Mouse (Mus musculus) ES-E14 (cell line): Measurements from ENCODE around the gene Ppp4r2. TPM values are rescaled to one million over a fixed set of nuclear protein-coding genes. Genes with fewer than 3 reads are reported as not detected.
A peak's percentile ranks its signal among the peaks of the same experiment; 100 is the strongest.

Source experiments
- DNase-seq: peaks from one replicate; pipeline ENCODE4 v3.0.0-alpha.2; 2013; ENCODE audit warnings: low read depth, low spot score
- H3K27ac ChIP-seq: 2 replicates; pipeline ENCODE4 v1.5.1; 2012; ENCODE audit warnings: low read depth, mild to moderate bottlenecking, low read length, moderate library complexity, mixed read lengths; ENCODE audit not compliant: poor library complexity, insufficient read depth, severe bottlenecking
- H3K36me3 ChIP-seq: 2 replicates; pipeline ENCODE4 v1.6.1; 2012; ENCODE audit warnings: mild to moderate bottlenecking, low read length, moderate library complexity, mixed read lengths; ENCODE audit not compliant: control insufficient read depth, poor library complexity, insufficient read depth, severe bottlenecking
- H3K4me1 ChIP-seq, 2 experiments: fragments of 150-350 bp in 1 of 2; sonication (generic) in 1 of 2; 2 replicates each; pipeline ENCODE4 v1.6.1; 2012; ENCODE audit warnings: low read length in 2 of 2, mild to moderate bottlenecking in 1 of 2, mixed read lengths in 1 of 2; ENCODE audit not compliant: control insufficient read depth in 2 of 2, insufficient read depth in 2 of 2, poor library complexity in 1 of 2
- H3K4me3 ChIP-seq, 2 experiments: fragments of 150-350 bp in 1 of 2; sonication (generic) in 1 of 2; 2 replicates each; pipeline ENCODE4 v1.5.1; 2012; ENCODE audit warnings: low read length in 2 of 2, low read depth in 1 of 2, mild to moderate bottlenecking in 1 of 2, mixed read lengths in 1 of 2; ENCODE audit not compliant: insufficient read depth in 1 of 2, poor library complexity in 1 of 2, severe bottlenecking in 1 of 2
- H3K9ac ChIP-seq: 2 replicates; pipeline ENCODE4 v1.6.1; 2012; ENCODE audit warnings: low read depth, mild to moderate bottlenecking, low read length, mixed read lengths; ENCODE audit not compliant: poor library complexity, insufficient read depth, severe bottlenecking
- H3K9me3 ChIP-seq: fragments of 150-350 bp; sonication (generic); 2 replicates; pipeline ENCODE4 v1.6.1; 2012; ENCODE audit warnings: low read depth, mild to moderate bottlenecking, low read length; ENCODE audit not compliant: control insufficient read depth, insufficient read depth
- CHD2 ChIP-seq: IDR thresholded peaks from 2 replicates; pipeline ENCODE4 v1.6.1; 2014; ENCODE audit warnings: mild to moderate bottlenecking, low read depth, low read length, inconsistent platforms
- HCFC1 ChIP-seq: IDR thresholded peaks from 2 replicates; pipeline ENCODE4 v1.6.1; 2012; ENCODE audit warnings: low read length, inconsistent platforms, borderline replicate concordance; ENCODE audit not compliant: insufficient read depth
- MAFK ChIP-seq: IDR thresholded peaks from 2 replicates; pipeline ENCODE4 v1.6.1; 2014; ENCODE audit warnings: mild to moderate bottlenecking, low read depth, low read length, inconsistent platforms; ENCODE audit not compliant: insufficient read depth
- ZC3H11A ChIP-seq: IDR thresholded peaks from 2 replicates; pipeline ENCODE4 v1.6.1; 2012; ENCODE audit warnings: low read depth, mild to moderate bottlenecking, inconsistent platforms, low read length, borderline replicate concordance
- ZNF384 ChIP-seq: IDR thresholded peaks from 2 replicates; pipeline ENCODE4 v1.6.1; 2012; ENCODE audit warnings: low read depth, low read length, inconsistent platforms
- in situ Hi-C, 2 experiments: fragments of 600-800 bp; cut with MboI; formaldehyde crosslinking; loops; one replicate each; pipeline ENCODE4 v1.15.1; 2025; ENCODE audit warnings: low sequenced_read_pairs in 2 of 2, inconsistent platforms in 1 of 2; ENCODE audit not compliant: unreplicated experiment in 2 of 2
- total RNA-seq: library from RNA; depleted of rRNA; stranded (reverse); fragments of 300-350 nt; gene quantifications from 2 replicates; pipeline ENCODE4 v1.2.3, GENCODE M21; 2012

The Ppp4r2 gene
- total RNA-seq, 1 experiment, result 66.8 TPM

DNA sequence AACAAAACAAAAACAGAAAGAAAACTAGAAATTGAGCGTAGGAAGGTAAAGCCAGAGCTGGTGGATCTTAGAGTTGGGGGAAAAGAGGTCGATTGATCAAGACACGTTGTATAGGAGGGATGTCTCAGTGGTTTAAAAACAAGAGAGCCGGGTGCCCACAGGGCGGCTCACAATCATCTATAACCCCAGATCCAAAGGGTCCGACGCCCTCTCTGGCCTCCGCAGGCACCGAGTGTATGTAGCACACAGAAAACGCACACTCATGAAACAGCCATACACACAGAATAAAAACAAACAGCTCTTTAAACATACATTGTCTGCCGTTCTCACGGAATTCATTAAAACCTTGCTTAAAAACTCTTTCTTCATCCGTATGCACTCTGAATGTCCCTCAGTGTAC is 45.1 kb downstream of the Ppp4r2 start:
- Histone ChIP-seq H3K36me3 (no peaks in the 10 kb centered on the region), H3K4me1 (peaks cover 0 to 3% of the 10 kb centered on the region in 2 experiments; a peak in 1 of 4 replicates), H3K9me3 (no peaks in the 10 kb centered on the region), H3K9ac (no peak overlapping the region), H3K4me3 (no peak overlapping the region), H3K27ac (no peak overlapping the region)
- TF ChIP-seq HCFC1 (no peak), CHD2 (no peak), ZC3H11A (no peak), ZNF384 (no peak)
- DNase-seq, result no peak
- in situ Hi-C loops, result loop anchor here (10.0 to 25.0 kb wide), 2 partner anchors 204 to 384 kb away; partner anchors contain the start of gene Shq1 (in 1 of the 2)

DNA sequence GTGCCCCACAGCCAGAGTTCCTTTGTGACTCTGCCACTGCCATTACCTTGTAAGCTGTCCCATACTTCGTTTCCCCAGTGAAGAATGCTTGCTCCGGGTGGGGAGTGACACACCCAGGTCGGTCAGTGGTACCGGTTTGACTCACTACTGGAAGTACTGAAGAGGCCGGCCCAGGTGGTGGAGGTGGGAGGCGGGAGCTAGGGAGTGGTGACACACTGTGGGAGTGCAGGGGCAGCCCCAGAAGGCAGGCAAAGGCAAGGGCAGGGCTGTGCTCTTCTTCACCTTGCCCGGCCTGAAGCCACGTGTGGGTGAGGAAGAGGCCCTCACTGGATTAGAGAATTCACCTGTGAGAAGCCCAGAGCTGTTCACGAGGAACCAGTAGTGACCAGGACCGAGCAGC is 46.2 kb downstream of the Ppp4r2 start:
- Histone ChIP-seq H3K4me3 (no peak overlapping the region), H3K9ac (0 out of 2 replicates have a peak overlapping the region, but pooled peaks have one; percentile 11), H3K4me1 (peaks cover 0 to 3% of the 10 kb centered on the region in 2 experiments; a peak in 1 of 4 replicates), H3K27ac (no peak overlapping the region), H3K36me3 (no peaks in the 10 kb centered on the region), H3K9me3 (no peaks in the 10 kb centered on the region)
- in situ Hi-C loops, result loop anchor here (5.0 to 25.0 kb wide), 4 partner anchors 205 to 655 kb away; partner anchors contain the start of gene Shq1 (in 1 of the 2)
- TF ChIP-seq MAFK (no peak), HCFC1 (no peak), ZNF384 (no peak), ZC3H11A (no peak), CHD2 (no peak)
- DNase-seq, result no peak

DNA sequence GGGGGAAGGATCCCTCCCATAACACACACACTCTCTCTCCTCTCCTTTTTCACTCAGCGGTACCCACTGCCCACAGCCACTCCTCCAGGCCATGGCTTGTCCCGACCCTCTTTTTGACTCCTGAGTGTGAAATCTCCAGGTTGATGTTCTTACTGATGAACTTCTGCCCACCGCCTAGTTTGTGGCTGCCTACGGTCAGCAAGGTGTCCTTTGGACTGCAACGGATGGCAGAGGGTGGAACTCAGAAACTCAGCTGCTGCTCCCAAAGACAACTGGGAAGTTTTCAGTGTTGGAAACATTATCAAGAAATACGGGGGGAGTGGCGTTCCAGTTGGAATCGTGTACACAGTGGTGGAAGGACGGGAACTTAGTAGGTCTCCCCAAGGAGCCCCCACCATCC is 48.2 kb downstream of the Ppp4r2 start:
- Histone ChIP-seq H3K27ac (no peak overlapping the region), H3K9ac (no peak overlapping the region), H3K36me3 (no peaks in the 10 kb centered on the region), H3K9me3 (no peaks in the 10 kb centered on the region), H3K4me3 (no peak overlapping the region), H3K4me1 (peaks cover 0 to 3% of the 10 kb centered on the region in 2 experiments; a peak in 1 of 4 replicates)
- in situ Hi-C loops, result loop anchor here (5.0 to 25.0 kb wide), 3 partner anchors 376 to 653 kb away; no protein-coding TSS in a partner anchor
- no peak for DNase-seq
- TF ChIP-seq ZC3H11A (no peak), HCFC1 (no peak), CHD2 (no peak), MAFK (no peak), ZNF384 (no peak)

GRCm38 (mm10) chr6:100882381-100883213 is 49.2 kb downstream of the Ppp4r2 start:
- Histone ChIP-seq H3K4me1 (peaks cover 0 to 3% of the 10 kb centered on the region in 2 experiments; a peak in 1 of 4 replicates), H3K4me3 (no peak overlapping the region), H3K36me3 (no peaks in the 10 kb centered on the region), H3K9me3 (no peaks in the 10 kb centered on the region), H3K9ac (no peak overlapping the region), H3K27ac (no peak overlapping the region)
- peak; percentile 79 for DNase-seq
- in situ Hi-C loops, result loop anchor here (5.0 to 25.0 kb wide), 3 partner anchors 375 to 652 kb away; no protein-coding TSS in a partner anchor
- TF ChIP-seq CHD2, result no peak
- TF ChIP-seq ZNF384, result no peak
- peak; percentile 55; the same call in 1 of the 2 replicates for TF ChIP-seq ZC3H11A
- TF ChIP-seq MAFK, result no peak
- no peak for TF ChIP-seq HCFC1
